Mouse (Mus musculus) embryo, embryonic 11 days (tissue): ENCODE results near the gene Lrch1.
A peak's percentile ranks its signal among the peaks of the same experiment; 100 is the strongest.

Experiments
- DNase-seq: peaks from one replicate; pipeline ENCODE4 v3.0.0-alpha.2; 2015

Gene Lrch1

GRCm38 (mm10) chr14:74846668-74847067, 101.0 kb downstream of the Lrch1 start:
- no peak for DNase-seq

- no peak for DNase-seq
Measured at GRCm38 (mm10) chr14:74845661-74846274, 101.9 kb downstream of the Lrch1 start.

GRCm38 (mm10) chr14:74841708-74842107, 106.0 kb downstream of the Lrch1 start:
- no peak for DNase-seq

- no peak for DNase-seq
Measured at GRCm38 (mm10) chr14:74841297-74841696, 106.4 kb downstream of the Lrch1 start.

GRCm38 (mm10) chr14:74840820-74841219, 106.9 kb downstream of the Lrch1 start:
- DNase-seq = no peak

GRCm38 (mm10) chr14:74840328-74840727, 107.3 kb downstream of the Lrch1 start:
- DNase-seq = no peak

GRCm38 (mm10) chr14:74838816-74839215, 108.9 kb downstream of the Lrch1 start:
- DNase-seq = no peak

GRCm38 (mm10) chr14:74835010-74835409, 112.7 kb downstream of the Lrch1 start:
- no peak for DNase-seq

- DNase-seq = no peak
Measured at GRCm38 (mm10) chr14:74834215-74834614, 113.5 kb downstream of the Lrch1 start.

GRCm38 (mm10) chr14:74831653-74832052, 116.0 kb downstream of the Lrch1 start:
- DNase-seq = no peak

- DNase-seq = no peak
Measured at GRCm38 (mm10) chr14:74831050-74831449, 116.6 kb downstream of the Lrch1 start.

GRCm38 (mm10) chr14:74830591-74830990, 117.1 kb downstream of the Lrch1 start:
- no peak for DNase-seq

- no peak for DNase-seq
Measured at GRCm38 (mm10) chr14:74822757-74823680, 124.7 kb downstream of the Lrch1 start.

- peak; percentile 45 for DNase-seq
Measured at GRCm38 (mm10) chr14:74822048-74822447, 125.6 kb downstream of the Lrch1 start.

GRCm38 (mm10) chr14:74820180-74820813, 127.4 kb downstream of the Lrch1 start:
- DNase-seq = no peak

GRCm38 (mm10) chr14:74816705-74817104, 131.0 kb downstream of the Lrch1 start:
- DNase-seq = no peak

GRCm38 (mm10) chr14:74814848-74815789, 132.6 kb downstream of the Lrch1 start:
- DNase-seq = no peak

GRCm38 (mm10) chr14:74811617-74812016, 136.1 kb downstream of the Lrch1 start:
- no peak for DNase-seq

- DNase-seq = no peak
Measured at GRCm38 (mm10) chr14:74801961-74802360, 145.7 kb downstream of the Lrch1 start.

GRCm38 (mm10) chr14:74798063-74798890, 149.4 kb downstream of the Lrch1 start:
- no peak for DNase-seq

- DNase-seq = no peak
Measured at GRCm38 (mm10) chr14:74797386-74798062, 150.2 kb downstream of the Lrch1 start.
